Mouse (Mus musculus) spleen, adult 2 months (tissue): ENCODE measurements around the gene Olfr1055. TPM values are rescaled to one million over a fixed set of nuclear protein-coding genes. Genes with fewer than 3 reads are reported as not detected.

Source experiments
- DNase-seq, 2 experiments: peaks; one replicate each; pipeline versions ENCODE4 v3.0.0 to v3.0.0-alpha.2; 2012 to 2021; ENCODE audit warnings: low spot score in 2 of 2, low read depth in 1 of 2
- H3K27ac ChIP-seq: fragments of 200-500 bp; 2 replicates; pipeline ENCODE4 v1.5.1; 2012; ENCODE audit warnings: low read length, inconsistent platforms; ENCODE audit not compliant: insufficient read depth
- H3K27me3 ChIP-seq: fragments of 200-500 bp; 2 replicates; pipeline ENCODE4 v1.6.1; 2012; ENCODE audit warnings: mild to moderate bottlenecking, moderate library complexity, low read length, inconsistent platforms; ENCODE audit not compliant: control insufficient read depth, insufficient read depth
- H3K36me3 ChIP-seq: fragments of 200-500 bp; 2 replicates; pipeline ENCODE4 v1.6.1; 2012; ENCODE audit warnings: mild to moderate bottlenecking, low read length, inconsistent platforms; ENCODE audit not compliant: control insufficient read depth, insufficient read depth
- H3K4me1 ChIP-seq: fragments of 200-500 bp; 2 replicates; pipeline ENCODE4 v1.6.1; 2011; ENCODE audit warnings: inconsistent platforms; ENCODE audit not compliant: control insufficient read depth, insufficient read depth, insufficient read length
- H3K4me3 ChIP-seq: fragments of 200-500 bp; 2 replicates; pipeline ENCODE4 v1.5.1; 2011; ENCODE audit warnings: mild to moderate bottlenecking, inconsistent platforms; ENCODE audit not compliant: insufficient read depth, insufficient read length; ENCODE audit errors: extremely low read depth
- CTCF ChIP-seq: fragments of 200-500 bp; IDR thresholded peaks from 2 replicates; pipeline ENCODE4 v1.5.1; 2011; ENCODE audit warnings: mild to moderate bottlenecking, inconsistent platforms; ENCODE audit not compliant: insufficient read depth, insufficient read length, insufficient replicate concordance; ENCODE audit errors: extremely low read depth
- POLR2A ChIP-seq: fragments of 200-500 bp; IDR thresholded peaks from 2 replicates; pipeline ENCODE4 v1.6.1; 2011; ENCODE audit warnings: low read depth, low read length, inconsistent platforms
- whole genome bisulfite sequencing: fragments of 180-500 bp; shearing (Covaris S2); methylation state at CpG from one replicate; pipeline ENCODE4 v1.1.7; 2018; 5-methylcytosine and 5-hydroxymethylcytosine counted together
- polyA plus RNA-seq: library from polyadenylated mRNA; depleted of rRNA; stranded (reverse); fragments of >200 nt; gene quantifications from 2 replicates; pipeline ENCODE4 v1.2.3, GENCODE M21; 2012; rRNA removed

Olfr1055 gene
- polyA plus RNA-seq, 1 experiment: not detected

DNA sequence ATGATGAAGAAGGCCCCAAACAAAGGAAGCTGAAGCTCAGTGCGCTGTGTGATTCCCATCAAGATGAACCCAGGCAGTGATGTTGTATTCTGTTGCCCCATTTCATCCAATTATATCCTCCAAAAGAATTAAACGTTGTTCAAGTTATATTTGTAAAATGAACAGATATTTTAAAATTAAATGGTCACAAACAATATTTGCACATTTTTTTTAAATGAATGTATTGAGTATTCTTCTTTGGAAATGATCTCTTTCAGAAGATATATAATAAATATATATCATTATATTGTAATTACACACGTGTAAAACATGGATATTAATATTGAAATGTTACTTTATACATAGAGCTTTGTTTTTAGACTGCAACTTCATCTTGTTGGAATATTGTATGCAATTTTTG is 34.9 kb downstream of the Olfr1055 start, which contains the start of gene Olfr1053:
Olfr1053 (minus strand) TSS at position 101 of the 400 bp plus-strand sequence.
- TF ChIP-seq CTCF: no peak
- TF ChIP-seq POLR2A: no peak
- no peaks in the 10 kb centered on the region for H3K36me3 ChIP-seq
- H3K4me3 ChIP-seq: no peak within 1 kb of the TSS
- H3K4me1 ChIP-seq: no peaks in the 10 kb centered on the region
- 57% methylated on average over 3 of the region's 3 CpGs for WGBS
- H3K27ac ChIP-seq: no peak within 1 kb of the TSS
- no peak for DNase-seq
- H3K27me3 ChIP-seq: no peaks in the 10 kb centered on the region

Other genes with a start within 250 kb of the Olfr1055 start
- not detected in 2 replicates for gene Olfr1039, start 214.4 kb downstream of the Olfr1055 start, polyA plus RNA-seq
- not detected in 2 replicates for gene Olfr1040, start 203.6 kb downstream of the Olfr1055 start, polyA plus RNA-seq
- not detected in 2 replicates for gene Olfr1042, start 188.4 kb downstream of the Olfr1055 start, polyA plus RNA-seq
- gene Olfr1043, start 182.8 kb downstream of the Olfr1055 start, polyA plus RNA-seq: not detected in 2 replicates
- gene Olfr1044, start 172.5 kb downstream of the Olfr1055 start, polyA plus RNA-seq: not detected in 2 replicates
- not detected in 2 replicates for gene Olfr52, start 164.6 kb downstream of the Olfr1055 start, polyA plus RNA-seq
- not detected in 2 replicates for gene Olfr1045, start 147.3 kb downstream of the Olfr1055 start, polyA plus RNA-seq
- not detected in 2 replicates for gene Olfr1046, start 131.0 kb downstream of the Olfr1055 start, polyA plus RNA-seq
- gene Olfr1047, start 118.9 kb downstream of the Olfr1055 start, polyA plus RNA-seq: not detected in 2 replicates
- not detected in 2 replicates for gene Olfr1048, start 110.0 kb downstream of the Olfr1055 start, polyA plus RNA-seq
- not detected in 2 replicates for gene Olfr1049, start 92.0 kb downstream of the Olfr1055 start, polyA plus RNA-seq
- not detected in 2 replicates for gene Olfr1051, start 71.2 kb downstream of the Olfr1055 start, polyA plus RNA-seq
- gene Olfr1052, start 57.8 kb downstream of the Olfr1055 start, polyA plus RNA-seq: not detected in 2 replicates
- gene Olfr1053, start 35.0 kb downstream of the Olfr1055 start, polyA plus RNA-seq: not detected in 2 replicates
- gene Olfr1054, start 14.9 kb downstream of the Olfr1055 start, polyA plus RNA-seq: not detected in 2 replicates
- not detected in 2 replicates for gene Olfr1056, start 12.2 kb upstream of the Olfr1055 start, polyA plus RNA-seq
- gene Olfr1057, start 28.1 kb upstream of the Olfr1055 start, polyA plus RNA-seq: not detected in 2 replicates
- not detected in 2 replicates for gene Olfr1058, start 38.3 kb upstream of the Olfr1055 start, polyA plus RNA-seq
- not detected in 2 replicates for gene Olfr1061, start 63.8 kb upstream of the Olfr1055 start, polyA plus RNA-seq
- not detected in 2 replicates for gene Olfr1062, start 76.5 kb upstream of the Olfr1055 start, polyA plus RNA-seq
- not detected in 2 replicates for gene Olfr1065, start 100.3 kb upstream of the Olfr1055 start, polyA plus RNA-seq
- not detected in 2 replicates for gene Olfr1066, start 106.0 kb upstream of the Olfr1055 start, polyA plus RNA-seq
- gene Olfr228, start 137.1 kb upstream of the Olfr1055 start, polyA plus RNA-seq: not detected in 2 replicates
- gene Olfr1076, start 158.2 kb upstream of the Olfr1055 start, polyA plus RNA-seq: not detected in 2 replicates
- gene Olfr1079, start 192.2 kb upstream of the Olfr1055 start, polyA plus RNA-seq: not detected in 2 replicates
- gene Olfr1080, start 208.0 kb upstream of the Olfr1055 start, polyA plus RNA-seq: not detected in 2 replicates
- gene Olfr1082, start 248.7 kb upstream of the Olfr1055 start, polyA plus RNA-seq: not detected in 2 replicates